Mouse (Mus musculus): ENCODE results near the gene Thnsl2. TPM values are rescaled to one million over a fixed set of nuclear protein-coding genes. Genes with fewer than 3 reads are reported as not detected.

The Thnsl2 gene
- polyA plus RNA-seq, 1 experiment: 0.06 TPM

GRCm38 (mm10) chr6:71153486-71153885, 9.2 kb upstream of the Thnsl2 start:
- Histone ChIP-seq H3ac (ENCODE audit: control insufficient read depth, insufficient read length) (no peak overlapping the region), H3K79me2 (ENCODE audit: control insufficient read depth, insufficient read depth) (no peaks in the 10 kb centered on the region), H3K36me3 (ENCODE audit: control insufficient read depth, insufficient read depth) (no peaks in the 10 kb centered on the region), H3K4me2 (ENCODE audit: low read depth) (no peak overlapping the region), H3K4me3 (no peak overlapping the region), H3K27me3 (ENCODE audit: control insufficient read depth, insufficient read depth, insufficient read length) (peaks cover 5% of the 10 kb centered on the region)
- TF ChIP-seq MYOG (IDR thresholded peaks at IDR 0.05; ENCODE audit: control insufficient read depth in 1 of 3, insufficient read depth in 1 of 3, insufficient read length in 2 of 3, low read depth in 2 of 3): no peak
- no peak for TF ChIP-seq REST (IDR thresholded peaks at IDR 0.05; ENCODE audit: insufficient read depth, insufficient read length)
- no peak for TF ChIP-seq E2F4 (IDR thresholded peaks at IDR 0.05; ENCODE audit: insufficient read depth)
- TF ChIP-seq POLR2A (IDR thresholded peaks at IDR 0.05; ENCODE audit: insufficient read length, low read depth): no peak
- no peak for TF ChIP-seq MAX (IDR thresholded peaks at IDR 0.05; ENCODE audit: low read depth)
- no peak for TF ChIP-seq MYOD1 (IDR thresholded peaks at IDR 0.05; ENCODE audit: control insufficient read depth in 1 of 3, insufficient read length in 2 of 3, low read depth in 2 of 3)
- TF ChIP-seq TCF12 (IDR thresholded peaks at IDR 0.05; ENCODE audit: insufficient read depth, poor library complexity, severe bottlenecking): no peak
- no peak for TF ChIP-seq POLR2AphosphoS2 (IDR thresholded peaks at IDR 0.05; ENCODE audit: insufficient read length, low read depth)
- no peak for TF ChIP-seq SRF (IDR thresholded peaks at IDR 0.05; ENCODE audit: control insufficient read depth, insufficient read length, low read depth)
- TF ChIP-seq USF1 (IDR thresholded peaks at IDR 0.05; ENCODE audit: low read depth): no peak
- no peak for TF ChIP-seq TCF3 (IDR thresholded peaks at IDR 0.05; ENCODE audit: insufficient read length, low read depth)
- TF ChIP-seq CEBPB (IDR thresholded peaks at IDR 0.05; ENCODE audit: insufficient read depth, poor library complexity, severe bottlenecking): no peak

- no peaks in the 10 kb centered on the region for H3K79me2 ChIP-seq (ENCODE audit: control insufficient read depth, insufficient read depth)
- H3ac ChIP-seq (ENCODE audit: control insufficient read depth, insufficient read length): no peak overlapping the region
- H3K36me3 ChIP-seq (ENCODE audit: control insufficient read depth, insufficient read depth): no peaks in the 10 kb centered on the region
- no peak overlapping the region for H3K4me3 ChIP-seq
- H3K27me3 ChIP-seq (ENCODE audit: control insufficient read depth, insufficient read depth, insufficient read length): peaks cover 5% of the 10 kb centered on the region
- TF ChIP-seq POLR2AphosphoS2 (IDR thresholded peaks at IDR 0.05; ENCODE audit: insufficient read length, low read depth) (no peak), USF1 (IDR thresholded peaks at IDR 0.05; ENCODE audit: low read depth) (no peak)
- no peak overlapping the region for H3K4me2 ChIP-seq (ENCODE audit: low read depth)
Observed at GRCm38 (mm10) chr6:71151098-71151497, 6.9 kb upstream of the Thnsl2 start.

- H3K4me2 ChIP-seq (ENCODE audit: low read depth): no peak overlapping the region
- no peaks in the 10 kb centered on the region for H3K79me2 ChIP-seq (ENCODE audit: control insufficient read depth, insufficient read depth)
- H3K4me3 ChIP-seq: no peak overlapping the region
- H3ac ChIP-seq (ENCODE audit: control insufficient read depth, insufficient read length): no peak overlapping the region
- no peaks in the 10 kb centered on the region for H3K36me3 ChIP-seq (ENCODE audit: control insufficient read depth, insufficient read depth)
- peaks cover 5% of the 10 kb centered on the region for H3K27me3 ChIP-seq (ENCODE audit: control insufficient read depth, insufficient read depth, insufficient read length)
- TF ChIP-seq POLR2A (IDR thresholded peaks at IDR 0.05; ENCODE audit: insufficient read length, low read depth) (no peak), REST (IDR thresholded peaks at IDR 0.05; ENCODE audit: insufficient read depth, insufficient read length) (no peak), CEBPB (IDR thresholded peaks at IDR 0.05; ENCODE audit: insufficient read depth, poor library complexity, severe bottlenecking) (no peak), TCF3 (IDR thresholded peaks at IDR 0.05; ENCODE audit: insufficient read length, low read depth) (no peak), USF1 (IDR thresholded peaks at IDR 0.05; ENCODE audit: low read depth) (no peak), MAX (IDR thresholded peaks at IDR 0.05; ENCODE audit: low read depth) (no peak), MYOD1 (IDR thresholded peaks at IDR 0.05; ENCODE audit: control insufficient read depth in 1 of 3, insufficient read length in 2 of 3, low read depth in 2 of 3) (no peak)
Observed at GRCm38 (mm10) chr6:71149534-71149933, 5.3 kb upstream of the Thnsl2 start.

- Histone ChIP-seq H3K79me2 (ENCODE audit: control insufficient read depth, insufficient read depth) (no peaks in the 10 kb centered on the region), H3K36me3 (ENCODE audit: control insufficient read depth, insufficient read depth) (no peaks in the 10 kb centered on the region), H3K4me2 (ENCODE audit: low read depth) (no peak overlapping the region), H3ac (ENCODE audit: control insufficient read depth, insufficient read length) (no peak overlapping the region), H3K27me3 (ENCODE audit: control insufficient read depth, insufficient read depth, insufficient read length) (peaks cover 5% of the 10 kb centered on the region), H3K4me3 (no peak overlapping the region)
- TF ChIP-seq MYOD1 (IDR thresholded peaks at IDR 0.05; ENCODE audit: control insufficient read depth in 1 of 3, insufficient read length in 2 of 3, low read depth in 2 of 3): no peak
- no peak for TF ChIP-seq POLR2AphosphoS2 (IDR thresholded peaks at IDR 0.05; ENCODE audit: insufficient read length, low read depth)
- no peak for TF ChIP-seq TCF3 (IDR thresholded peaks at IDR 0.05; ENCODE audit: insufficient read length, low read depth)
- TF ChIP-seq MAX (IDR thresholded peaks at IDR 0.05; ENCODE audit: low read depth): no peak
- TF ChIP-seq CEBPB (IDR thresholded peaks at IDR 0.05; ENCODE audit: insufficient read depth, poor library complexity, severe bottlenecking): no peak
- TF ChIP-seq USF1 (IDR thresholded peaks at IDR 0.05; ENCODE audit: low read depth): no peak
- TF ChIP-seq SRF (IDR thresholded peaks at IDR 0.05; ENCODE audit: control insufficient read depth, insufficient read length, low read depth): no peak
- TF ChIP-seq REST (IDR thresholded peaks at IDR 0.05; ENCODE audit: insufficient read depth, insufficient read length): no peak
- TF ChIP-seq E2F4 (IDR thresholded peaks at IDR 0.05; ENCODE audit: insufficient read depth): no peak
- no peak for TF ChIP-seq MYOG (IDR thresholded peaks at IDR 0.05; ENCODE audit: control insufficient read depth in 1 of 3, insufficient read depth in 1 of 3, insufficient read length in 2 of 3, low read depth in 2 of 3)
- TF ChIP-seq TCF12 (IDR thresholded peaks at IDR 0.05; ENCODE audit: insufficient read depth, poor library complexity, severe bottlenecking): no peak
- TF ChIP-seq POLR2A (IDR thresholded peaks at IDR 0.05; ENCODE audit: insufficient read length, low read depth): no peak
Observed at GRCm38 (mm10) chr6:71148336-71148735, 4.1 kb upstream of the Thnsl2 start.

- no peaks in the 10 kb centered on the region for H3K79me2 ChIP-seq (ENCODE audit: control insufficient read depth, insufficient read depth)
- TF ChIP-seq E2F4 (IDR thresholded peaks at IDR 0.05; ENCODE audit: insufficient read depth) (no peak), CEBPB (IDR thresholded peaks at IDR 0.05; ENCODE audit: insufficient read depth, poor library complexity, severe bottlenecking) (no peak), REST (IDR thresholded peaks at IDR 0.05; ENCODE audit: insufficient read depth, insufficient read length) (no peak), SRF (IDR thresholded peaks at IDR 0.05; ENCODE audit: control insufficient read depth, insufficient read length, low read depth) (no peak), MYOD1 (IDR thresholded peaks at IDR 0.05; ENCODE audit: control insufficient read depth in 1 of 3, insufficient read length in 2 of 3, low read depth in 2 of 3) (no peak), POLR2A (IDR thresholded peaks at IDR 0.05; ENCODE audit: insufficient read length, low read depth) (no peak), USF1 (IDR thresholded peaks at IDR 0.05; ENCODE audit: low read depth) (no peak), POLR2AphosphoS2 (IDR thresholded peaks at IDR 0.05; ENCODE audit: insufficient read length, low read depth) (no peak), MAX (IDR thresholded peaks at IDR 0.05; ENCODE audit: low read depth) (no peak), TCF3 (IDR thresholded peaks at IDR 0.05; ENCODE audit: insufficient read length, low read depth) (no peak), TCF12 (IDR thresholded peaks at IDR 0.05; ENCODE audit: insufficient read depth, poor library complexity, severe bottlenecking) (no peak), MYOG (IDR thresholded peaks at IDR 0.05; ENCODE audit: control insufficient read depth in 1 of 3, insufficient read depth in 1 of 3, insufficient read length in 2 of 3, low read depth in 2 of 3) (no peak)
Observed at GRCm38 (mm10) chr6:71145288-71145989, 1.2 kb upstream of the Thnsl2 start.

More at GRCm38 (mm10) chr6:71145288-71145989, 1.2 kb upstream of the Thnsl2 start:
- H3K4me3 ChIP-seq: no peak overlapping the region
- H3K36me3 ChIP-seq (ENCODE audit: control insufficient read depth, insufficient read depth): no peaks in the 10 kb centered on the region
- peaks cover 4% of the 10 kb centered on the region for H3K27me3 ChIP-seq (ENCODE audit: control insufficient read depth, insufficient read depth, insufficient read length)
- no peak overlapping the region for H3K4me2 ChIP-seq (ENCODE audit: low read depth)
- no peak overlapping the region for H3ac ChIP-seq (ENCODE audit: control insufficient read depth, insufficient read length)

Data from myocyte (in vitro differentiated cells).